Mouse (Mus musculus) brain, embryonic 14.5 days (tissue): Measurements from ENCODE around the gene Hoxc4.

Source experiments
- CTCF ChIP-seq: fragments of 200-500 bp; IDR thresholded peaks from 2 replicates; pipeline ENCODE4 v1.5.1; 2012; ENCODE audit warnings: inconsistent platforms, mild to moderate bottlenecking, moderate library complexity, borderline replicate concordance; ENCODE audit not compliant: insufficient read depth, insufficient read length; ENCODE audit errors: extremely low read depth
- POLR2A ChIP-seq: fragments of 200-500 bp; IDR thresholded peaks from 2 replicates; pipeline ENCODE4 v1.6.1; 2012; ENCODE audit warnings: mild to moderate bottlenecking, inconsistent platforms, borderline replicate concordance; ENCODE audit not compliant: poor library complexity, insufficient read depth, insufficient read length, severe bottlenecking; ENCODE audit errors: extremely low read depth

GRCm38 (mm10) chr15:102997939-102998355 lies 20.8 kb upstream of the Hoxc4 start, which contains the start of gene Hoxc6:
- TF ChIP-seq POLR2A (no peak), CTCF (no peak)
